Mouse (Mus musculus) CD4-positive naive resting alpha-beta T cell, adult 76 days (primary cell): Measurements from ENCODE around the gene Olfr836. TPM values are rescaled to one million over a fixed set of nuclear protein-coding genes. Genes with fewer than 3 reads are reported as not detected.

Experiments
- total RNA-seq: library from RNA; stranded (reverse); gene quantifications from one replicate; pipeline ENCODE4 v1.2.4, GENCODE M21; 2023

The Olfr836 gene
- not detected for total RNA-seq

GRCm38 (mm10) chr9:19120082-19120481 lies at the start of gene Olfr836:
Gene Olfr836, plus strand, starts transcription at chr9:19120382.

GRCm38 (mm10) chr9:19136017-19136416 lies 15.8 kb downstream of the Olfr836 start, which contains the start of gene Olfr837:
Gene Olfr837, plus strand, starts transcription at chr9:19136317.

Other genes starting within 250 kb of the Olfr836 start
- not detected for gene Olfr830, start 245.7 kb upstream of the Olfr836 start, total RNA-seq
- gene Olfr832, start 183.3 kb upstream of the Olfr836 start, total RNA-seq, result not detected
- not detected for gene Olfr834, start 132.4 kb upstream of the Olfr836 start, total RNA-seq
- not detected for gene Olfr835, start 87.6 kb upstream of the Olfr836 start, total RNA-seq
- not detected for gene Olfr837, start 15.9 kb downstream of the Olfr836 start, total RNA-seq
- gene Olfr839-ps1, start 56.9 kb downstream of the Olfr836 start, total RNA-seq, result 0.09 TPM
- gene Olfr843, start 131.6 kb downstream of the Olfr836 start, total RNA-seq, result not detected
- not detected for gene Olfr844, start 196.0 kb downstream of the Olfr836 start, total RNA-seq
- gene Olfr845, start 216.1 kb downstream of the Olfr836 start, total RNA-seq, result not detected
- gene Olfr846, start 243.6 kb downstream of the Olfr836 start, total RNA-seq, result not detected